Mouse (Mus musculus): ENCODE measurements around the gene Nf1.

Nf1 gene

GRCm38 (mm10) chr11:79468097-79468496 is 128.6 kb downstream of the Nf1 start:
- no peak for DNase-seq

GRCm38 (mm10) chr11:79483392-79483791 is 143.9 kb downstream of the Nf1 start:
- no peak for DNase-seq

DNA sequence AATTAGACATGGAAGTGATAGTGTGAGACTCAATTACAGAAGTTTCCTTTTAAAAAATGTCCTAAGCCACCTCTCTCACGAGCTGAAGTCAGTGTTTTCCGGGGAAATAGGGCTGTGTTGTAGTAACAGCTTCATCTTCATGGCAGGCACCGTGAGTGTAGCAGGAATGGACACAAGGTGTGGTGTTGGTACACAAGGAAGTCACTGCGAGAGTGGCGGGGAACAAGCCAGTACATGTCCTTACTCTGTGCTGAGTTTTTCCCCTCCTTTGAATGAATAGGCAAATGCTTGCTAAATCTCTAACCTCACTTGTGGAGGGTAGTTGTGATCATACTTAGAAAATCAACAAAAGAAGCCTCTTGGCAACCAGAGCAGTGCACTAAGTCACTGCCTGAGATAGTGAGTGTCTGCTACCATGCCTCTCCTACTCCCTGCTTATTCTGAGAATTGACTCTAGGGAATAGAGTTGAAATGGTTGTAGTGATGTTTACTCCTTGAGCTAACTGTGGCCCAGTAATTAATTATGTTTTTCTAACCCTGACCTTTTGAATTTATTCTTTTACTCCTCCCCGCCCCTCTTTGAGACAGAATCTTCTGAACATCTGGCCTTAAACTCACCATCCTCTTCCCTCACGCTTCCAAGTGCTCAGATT is 144.5 kb downstream of the Nf1 start:
- DNase-seq, result no peak

DNA sequence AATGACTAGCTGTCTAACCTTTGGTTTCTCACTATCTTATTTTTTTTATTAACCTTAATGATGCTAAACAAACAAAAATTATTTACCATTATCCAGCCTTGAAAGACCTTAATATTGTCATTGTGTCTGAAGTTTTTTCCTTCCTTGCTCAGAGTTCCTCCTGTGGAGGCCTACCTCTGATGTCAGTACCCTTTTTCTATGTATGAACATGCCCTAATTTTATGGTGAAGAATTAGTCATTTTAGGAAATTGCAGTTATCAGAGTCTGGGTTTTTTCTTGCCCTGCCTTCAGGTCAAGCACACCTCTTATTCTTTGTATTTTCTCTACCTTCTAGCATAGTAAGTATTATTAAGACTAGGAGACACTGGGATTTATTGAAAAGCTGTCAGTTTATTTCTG is 145.2 kb downstream of the Nf1 start:
- DNase-seq, result no peak

- DNase-seq, result peak in 1 of 2 experiments; percentile 4
Measured at GRCm38 (mm10) chr11:79494976-79495800, 155.7 kb downstream of the Nf1 start.

DNA sequence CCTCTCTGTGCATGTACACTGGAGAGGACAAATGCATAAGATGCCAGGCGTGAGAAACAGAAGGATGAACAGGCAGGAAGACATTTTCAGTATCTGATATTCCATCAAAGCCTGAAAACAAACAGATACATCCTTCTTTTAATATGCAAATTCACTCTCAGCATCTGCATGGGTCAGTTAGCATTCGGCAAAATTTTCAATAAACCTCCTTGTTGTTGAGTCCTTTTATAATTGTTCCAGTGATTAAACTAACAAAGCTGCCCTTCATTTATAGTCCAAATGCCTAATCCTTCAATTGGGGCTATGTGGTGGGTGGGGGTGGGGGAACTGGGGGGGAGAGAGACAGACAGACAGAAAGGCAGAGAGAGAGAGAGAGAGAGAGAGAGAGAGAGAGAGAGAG is 163.4 kb downstream of the Nf1 start:
- no peak for DNase-seq

DNA sequence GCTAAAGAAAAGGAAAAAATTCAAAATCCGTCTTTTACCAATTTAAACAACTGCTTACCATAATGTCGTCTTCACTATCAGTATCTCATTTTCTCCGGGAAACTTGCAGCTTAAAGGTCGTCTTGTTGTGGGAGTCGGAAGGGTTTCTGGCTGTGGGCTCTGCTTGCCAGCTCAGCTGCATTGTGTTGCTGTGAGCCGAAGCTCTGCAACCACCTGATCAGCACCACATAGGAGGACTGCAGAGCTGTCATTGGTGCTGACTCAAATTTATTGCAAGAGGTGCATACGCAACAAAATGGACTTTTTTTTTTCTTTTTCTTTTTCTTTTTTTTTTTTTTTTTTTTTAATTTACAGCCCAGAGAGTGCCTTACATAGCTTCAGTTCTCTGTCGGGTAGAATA is 164.4 kb downstream of the Nf1 start, which contains the start of gene Omg:
Gene Omg, minus strand, starts transcription at position 240 of the 400 bp plus-strand sequence.
- no peak for DNase-seq

GRCm38 (mm10) chr11:79504506-79504905 is 165.0 kb downstream of the Nf1 start:
- no peak for DNase-seq

GRCm38 (mm10) chr11:79511970-79512369 is 172.5 kb downstream of the Nf1 start:
- DNase-seq, result no peak

- DNase-seq, result no peak
Measured at GRCm38 (mm10) chr11:79515331-79515730, 175.8 kb downstream of the Nf1 start.

DNA sequence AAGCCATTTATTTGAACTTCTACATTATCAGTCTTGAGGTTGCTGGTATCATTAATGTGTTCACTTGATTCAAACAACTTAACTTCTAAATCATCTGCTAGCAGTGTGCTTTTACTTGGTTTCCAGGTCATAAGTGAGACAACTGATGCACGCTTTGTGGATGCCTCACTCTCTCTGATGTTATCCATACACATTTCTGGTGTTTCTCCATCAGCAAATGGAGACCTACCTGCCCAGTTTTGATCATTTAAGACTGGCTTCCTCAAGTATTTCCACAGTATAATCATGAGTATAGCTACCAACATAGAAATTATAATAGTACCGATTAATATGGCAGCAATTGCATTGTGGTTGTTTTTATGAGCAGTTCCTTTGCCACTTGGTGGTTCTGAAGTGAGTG is 176.3 kb downstream of the Nf1 start:
- DNase-seq, result no peak

GRCm38 (mm10) chr11:79519299-79519698 is 179.8 kb downstream of the Nf1 start:
- no peak for DNase-seq

DNA sequence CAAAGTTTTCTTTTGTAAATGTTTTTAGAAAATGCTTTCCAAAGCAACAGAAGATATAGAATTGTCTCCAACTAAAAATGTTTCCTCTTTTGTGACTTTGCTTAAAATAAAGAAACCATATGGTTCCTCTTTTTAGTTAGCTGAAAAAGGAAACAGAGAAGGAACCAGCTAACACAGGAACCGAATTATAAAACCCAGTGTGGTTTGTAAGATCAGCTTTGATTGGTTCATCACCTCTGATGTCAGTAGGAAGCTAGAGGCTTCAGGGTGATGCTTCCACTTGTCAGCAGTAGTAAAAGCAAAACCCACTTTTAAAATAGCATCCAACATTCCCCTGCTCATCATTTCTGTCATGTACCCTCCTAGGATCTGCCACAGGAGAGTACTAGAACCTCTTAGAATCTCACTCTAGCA is 180.4 kb downstream of the Nf1 start:
- DNase-seq, result no peak

DNA sequence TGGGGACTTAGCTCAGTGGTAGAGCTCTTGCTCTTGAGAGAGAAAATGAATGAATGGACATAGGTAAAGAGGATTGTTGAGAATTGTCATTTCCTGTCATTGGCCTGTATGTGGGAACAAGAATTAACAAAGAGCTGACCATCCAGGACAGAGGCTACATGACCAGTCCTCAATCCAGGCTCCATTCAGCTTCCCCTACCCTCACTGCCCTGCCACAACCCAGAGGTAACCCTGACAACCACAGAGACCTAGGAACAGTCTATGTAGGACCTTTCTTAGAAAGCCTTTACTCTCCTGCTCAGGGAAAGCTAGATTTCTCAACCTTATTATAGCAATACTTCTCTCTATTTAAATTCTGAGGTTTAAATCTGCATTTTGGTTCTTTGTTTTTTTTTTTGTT is 181.3 kb downstream of the Nf1 start:
- no peak for DNase-seq

DNA sequence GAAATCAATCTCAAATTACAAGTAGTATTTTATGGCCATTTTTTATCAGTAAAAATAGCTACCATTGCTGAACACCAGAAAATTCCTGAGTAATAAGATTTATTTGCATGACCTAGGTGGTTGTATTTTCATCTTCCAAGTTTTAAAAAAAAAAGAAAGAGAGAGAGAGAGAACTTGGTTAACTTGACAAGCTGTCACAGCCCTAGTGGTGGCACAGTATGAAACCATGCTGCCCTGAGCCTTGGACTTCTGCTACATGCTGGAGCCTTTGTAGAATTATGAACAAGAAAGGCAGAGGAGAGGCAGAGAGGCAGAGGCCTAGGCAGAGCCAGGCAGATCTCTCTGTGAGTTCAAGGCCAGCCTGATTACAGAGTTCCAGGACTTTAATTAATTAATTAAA is 182.4 kb downstream of the Nf1 start:
- DNase-seq, result no peak

DNA sequence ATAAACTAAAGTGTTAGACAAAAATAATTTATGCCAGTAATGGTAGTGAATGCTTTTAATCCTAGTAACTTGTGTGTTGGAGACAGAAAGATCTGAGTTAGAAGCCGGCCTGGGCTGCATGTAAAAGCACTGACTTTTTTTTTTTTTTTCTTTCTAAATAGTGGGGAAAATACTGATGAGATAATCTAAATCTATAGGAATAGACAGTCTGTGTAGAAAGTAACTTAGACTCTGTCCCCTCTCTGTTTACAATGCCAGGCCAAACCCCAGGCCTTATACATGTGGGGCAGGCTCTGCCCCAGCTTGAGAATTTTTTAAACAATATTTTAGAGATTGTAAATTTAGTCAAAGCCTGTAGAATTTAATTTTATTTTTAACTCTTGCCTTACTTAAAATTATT is 183.5 kb downstream of the Nf1 start:
- DNase-seq, result no peak

GRCm38 (mm10) chr11:79523560-79524309 is 184.2 kb downstream of the Nf1 start, which contains the start of gene Evi2b:
Evi2b (minus strand) TSS chr11:79523762.
- DNase-seq, result no peak

DNA sequence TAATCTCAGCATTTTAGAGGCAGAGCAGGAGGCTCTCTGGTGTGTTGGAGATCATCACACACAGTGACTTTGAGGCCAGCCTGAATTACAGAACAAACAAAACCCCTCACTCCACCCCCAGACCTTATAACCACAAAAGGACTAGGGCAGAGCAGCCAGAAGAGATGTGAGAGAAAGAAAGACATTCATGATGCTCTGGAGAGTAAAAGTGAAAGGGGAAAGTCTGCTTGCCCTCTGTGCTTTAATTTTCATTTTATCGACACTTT is 184.8 kb downstream of the Nf1 start:
- DNase-seq, result no peak

- no peak for DNase-seq
Measured at GRCm38 (mm10) chr11:79526549-79526948, 187.1 kb downstream of the Nf1 start.

GRCm38 (mm10) chr11:79527015-79527738 is 187.7 kb downstream of the Nf1 start:
- DNase-seq, result peak; percentile 54 to 60

DNA sequence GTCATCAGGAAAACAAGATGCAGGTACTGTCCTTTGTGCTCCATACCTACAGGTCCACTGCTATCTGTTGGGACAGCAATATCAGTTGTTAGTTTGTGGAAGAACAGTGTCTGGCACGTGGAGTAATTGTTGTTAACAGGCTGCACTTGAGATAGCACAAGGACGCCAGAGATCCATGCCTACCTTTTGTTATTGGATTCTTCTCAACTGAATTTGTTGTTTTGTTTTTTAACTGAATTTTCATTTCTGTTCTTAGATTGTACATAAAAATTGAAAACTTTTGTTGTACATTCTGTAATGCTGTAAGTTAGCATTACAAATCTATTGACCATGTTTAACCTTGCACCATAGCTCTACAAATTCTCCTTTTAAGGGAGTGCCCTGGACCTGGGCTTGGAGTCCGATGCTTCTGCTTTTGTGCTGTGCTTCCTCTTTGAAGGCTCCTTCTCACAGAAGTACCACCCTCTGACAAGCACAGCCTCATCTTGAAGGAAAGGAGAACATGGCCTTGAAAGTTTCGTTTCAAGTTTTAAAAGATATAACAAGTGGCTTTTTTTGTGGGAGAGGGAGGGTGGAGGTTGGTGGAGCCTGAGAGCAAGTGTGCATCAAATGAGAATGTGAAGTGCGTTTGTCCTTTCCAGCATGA is 188.4 kb downstream of the Nf1 start:
- DNase-seq, result no peak

- no peak for DNase-seq
Measured at GRCm38 (mm10) chr11:79528601-79529000, 189.1 kb downstream of the Nf1 start.

DNA sequence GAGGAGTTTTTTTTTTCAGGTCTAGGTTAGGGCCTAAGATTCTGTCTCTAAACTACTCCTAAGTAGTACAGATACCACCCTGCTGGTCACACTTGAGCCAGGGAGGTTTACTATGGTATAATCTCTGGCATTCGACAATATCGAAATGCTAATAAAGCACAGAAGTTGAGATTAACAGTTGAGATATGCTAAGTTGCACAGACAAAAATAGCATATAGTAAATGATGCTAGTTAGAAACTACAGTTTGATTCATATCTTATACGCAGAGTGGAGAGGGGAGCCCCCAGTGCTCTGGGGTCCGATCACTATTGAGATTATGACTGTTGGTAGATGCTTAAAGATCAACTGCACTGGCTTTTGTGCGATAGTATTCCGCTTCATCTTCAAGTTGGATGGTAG is 189.7 kb downstream of the Nf1 start:
- no peak for DNase-seq

All from kidney, postnatal 25 days (tissue).